Mouse (Mus musculus): ENCODE data around the gene Hspa14. TPM values are rescaled to one million over a fixed set of nuclear protein-coding genes. Genes with fewer than 3 reads are reported as not detected.

Hspa14 gene
- polyA plus RNA-seq, 1 experiment from 2014 or later: 66.5 TPM

DNA sequence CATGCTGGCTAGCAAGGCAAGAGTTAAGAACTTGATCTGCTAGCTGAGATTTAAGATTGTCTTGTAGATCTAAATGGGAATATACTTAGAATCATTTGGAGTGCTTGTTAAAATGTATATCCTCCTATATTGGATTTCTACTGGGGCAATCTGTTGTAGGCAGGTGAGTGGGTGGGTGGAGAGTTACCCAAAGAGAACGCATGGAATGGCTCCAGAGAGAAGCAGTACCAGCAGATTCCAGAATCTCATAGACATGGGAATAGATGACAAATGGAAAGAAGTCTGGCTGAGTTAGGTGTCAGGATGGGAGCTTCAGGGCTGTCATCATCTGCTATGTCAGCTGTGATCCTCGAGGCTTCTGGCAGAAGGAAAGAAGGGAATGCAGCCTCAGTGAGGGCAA lies 63.2 kb downstream of the Hspa14 start:
- 83% methylated on average over 2 of the region's 2 CpGs for WGBS
- Histone ChIP-seq H3K4me3 (ENCODE audit: low read depth, low read length) (no peak overlapping the region), H3K36me3 (ENCODE audit: control insufficient read depth, insufficient read depth, low read length) (peaks cover 12% of the 10 kb centered on the region; the same call in 1 of the 2 replicates), H3K27ac (ENCODE audit: low read depth, low read length) (no peak overlapping the region), H3K9ac (replicated peaks; ENCODE audit: low read depth, low read length) (no peak overlapping the region), H3K4me1 (ENCODE audit: control insufficient read depth, insufficient read depth, low read length) (no peaks in the 10 kb centered on the region), H3K4me2 (ENCODE audit: low read depth, low read length) (no peak overlapping the region), H3K9me3 (ENCODE audit: control insufficient read depth, low read length) (no peaks in the 10 kb centered on the region), H3K27me3 (ENCODE audit: control insufficient read depth, insufficient read depth, low read length) (no peaks in the 10 kb centered on the region)
- no peak for ATAC-seq (ENCODE audit: low read depth)

DNA sequence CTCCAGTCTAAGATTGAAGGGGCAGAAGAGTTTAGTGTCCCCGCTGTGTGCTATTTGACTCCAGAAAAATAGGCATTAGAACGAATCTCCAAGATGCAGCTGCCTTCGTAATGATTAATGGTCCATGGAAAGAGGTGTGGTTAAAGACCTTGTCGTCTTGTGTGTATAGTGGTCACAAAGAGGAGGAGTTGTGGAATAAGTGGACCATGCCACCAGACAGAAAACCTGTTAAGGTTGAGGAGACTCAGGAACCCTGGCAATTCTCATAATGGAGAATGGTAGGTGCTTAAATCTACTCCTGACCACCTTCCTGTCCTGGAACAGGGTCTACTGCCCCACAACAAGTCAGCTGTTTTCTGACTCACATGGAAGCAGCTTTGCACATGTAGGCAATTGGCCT lies 66.6 kb downstream of the Hspa14 start:
- H3K27ac ChIP-seq (ENCODE audit: low read depth, low read length): no peak overlapping the region
- no peaks in the 10 kb centered on the region for H3K9me3 ChIP-seq (ENCODE audit: control insufficient read depth, low read length)
- peaks cover 11% of the 10 kb centered on the region; the same call in 1 of the 2 replicates for H3K36me3 ChIP-seq (ENCODE audit: control insufficient read depth, insufficient read depth, low read length)
- 73% methylated on average over 4 of the region's 4 CpGs for WGBS
- no peak overlapping the region for H3K4me3 ChIP-seq (ENCODE audit: low read depth, low read length)
- no peak overlapping the region for H3K4me2 ChIP-seq (ENCODE audit: low read depth, low read length)
- no peaks in the 10 kb centered on the region for H3K27me3 ChIP-seq (ENCODE audit: control insufficient read depth, insufficient read depth, low read length)
- H3K9ac ChIP-seq (replicated peaks; ENCODE audit: low read depth, low read length): no peak overlapping the region
- no peaks in the 10 kb centered on the region for H3K4me1 ChIP-seq (ENCODE audit: control insufficient read depth, insufficient read depth, low read length)
- no peak for ATAC-seq (ENCODE audit: low read depth)

DNA sequence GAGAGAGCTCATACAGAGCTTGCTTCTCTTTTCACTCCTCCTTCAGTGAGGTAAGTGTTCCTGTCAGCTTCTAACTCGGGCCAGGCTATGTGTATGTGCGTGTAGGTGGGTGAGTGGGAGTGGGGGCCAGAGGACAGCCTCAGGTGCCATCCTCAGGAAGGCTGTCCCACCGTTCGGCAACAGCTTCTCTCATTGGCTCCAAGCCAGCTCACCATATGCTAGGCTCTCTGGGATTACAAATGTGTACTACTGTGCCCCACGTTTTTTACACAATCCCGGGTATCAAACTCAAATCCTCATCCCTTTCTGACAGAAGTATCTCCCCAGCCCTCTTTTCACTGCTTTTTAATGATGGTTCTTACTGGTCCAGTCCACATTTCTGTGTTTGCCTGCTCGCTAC lies 68.4 kb downstream of the Hspa14 start:
- 75% methylated on average over 7 of the region's 7 CpGs for WGBS
- Histone ChIP-seq H3K4me3 (ENCODE audit: low read depth, low read length) (no peak overlapping the region), H3K4me1 (ENCODE audit: control insufficient read depth, insufficient read depth, low read length) (no peaks in the 10 kb centered on the region), H3K9me3 (ENCODE audit: control insufficient read depth, low read length) (no peaks in the 10 kb centered on the region), H3K27ac (ENCODE audit: low read depth, low read length) (no peak overlapping the region), H3K4me2 (ENCODE audit: low read depth, low read length) (no peak overlapping the region), H3K27me3 (ENCODE audit: control insufficient read depth, insufficient read depth, low read length) (no peaks in the 10 kb centered on the region), H3K9ac (replicated peaks; ENCODE audit: low read depth, low read length) (no peak overlapping the region), H3K36me3 (ENCODE audit: control insufficient read depth, insufficient read depth, low read length) (peaks cover 19% of the 10 kb centered on the region; the same call in 1 of the 2 replicates)
- no peak for ATAC-seq (ENCODE audit: low read depth)

Other genes with a start within 250 kb of the Hspa14 start
- gene Nmt2, start 228.6 kb downstream of the Hspa14 start, polyA plus RNA-seq (2014; fragmentation: Nextera tagmentation; extraction: Ambion mirVana): 99.2 and 114 TPM in 2 replicates
- 13.9 and 16.3 TPM in 2 replicates for gene Rpp38, start 180.2 kb downstream of the Hspa14 start, polyA plus RNA-seq (2014; fragmentation: Nextera tagmentation; extraction: Ambion mirVana)
- 2.3 and 5.4 TPM in 2 replicates for gene Acbd7, start 176.6 kb downstream of the Hspa14 start, polyA plus RNA-seq (2014; fragmentation: Nextera tagmentation; extraction: Ambion mirVana)
- gene Olah, start 115.6 kb downstream of the Hspa14 start, polyA plus RNA-seq (2014; fragmentation: Nextera tagmentation; extraction: Ambion mirVana): not detected in 2 replicates
- 2.8 and 4.3 TPM in 2 replicates for gene Meig1, start 90.2 kb downstream of the Hspa14 start, polyA plus RNA-seq (2014; fragmentation: Nextera tagmentation; extraction: Ambion mirVana)
- gene Dclre1c, start 88.7 kb downstream of the Hspa14 start, polyA plus RNA-seq (2014; fragmentation: Nextera tagmentation; extraction: Ambion mirVana): 8.7 and 9.8 TPM in 2 replicates
- 7.8 and 10.1 TPM in 2 replicates for gene Suv39h2, start 37.8 kb downstream of the Hspa14 start, polyA plus RNA-seq (2014; fragmentation: Nextera tagmentation; extraction: Ambion mirVana)
- gene Gm45902, start within 50 bp of the Hspa14 start, polyA plus RNA-seq (2014; fragmentation: Nextera tagmentation; extraction: Ambion mirVana): 7.5 and 8.8 TPM in 2 replicates
- gene Cdnf, start 216 bp upstream of the Hspa14 start, polyA plus RNA-seq (2014; fragmentation: Nextera tagmentation; extraction: Ambion mirVana): 0.11 and 0.12 TPM in 2 replicates
- 34.4 and 40.0 TPM in 2 replicates for gene Fam107b, start 57.7 kb upstream of the Hspa14 start, polyA plus RNA-seq (2014; fragmentation: Nextera tagmentation; extraction: Ambion mirVana)